Mouse (Mus musculus) cerebellum, adult 18-20 months (tissue): ENCODE results near the gene Acp4.
"Not testable (repeated sequence)": the region's sequence is repeated elsewhere in the genome, so short reads cannot be mapped to it uniquely, and the experiment has no call there.

Experiments used
- DNase-seq, 2 experiments: peaks; one replicate each; pipeline ENCODE4 v3.0.0; 2021

Acp4 gene

DNA sequence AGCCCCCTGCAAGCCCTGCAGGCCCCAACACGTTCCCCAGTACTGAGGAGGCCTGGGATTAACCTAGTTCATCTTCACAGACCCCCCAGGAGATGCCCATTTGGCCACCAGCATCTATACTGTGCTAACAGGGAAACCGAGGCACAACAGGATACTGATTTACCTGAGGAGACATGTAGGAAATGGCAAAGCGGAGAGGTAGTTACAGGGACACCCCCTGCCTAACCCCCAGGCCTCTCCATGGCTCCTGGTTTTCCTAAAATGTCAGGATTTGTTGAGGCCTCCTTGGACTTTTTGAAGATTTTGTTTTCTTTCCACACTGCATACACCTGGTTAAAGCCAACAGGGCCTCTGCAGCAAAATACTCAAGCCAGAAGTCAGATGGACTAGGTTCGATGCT, at the start of gene Acp4:
Gene Acp4 (minus strand): TSS at position 101 of the 400 bp plus-strand sequence.
- DNase-seq, result no peak

DNA sequence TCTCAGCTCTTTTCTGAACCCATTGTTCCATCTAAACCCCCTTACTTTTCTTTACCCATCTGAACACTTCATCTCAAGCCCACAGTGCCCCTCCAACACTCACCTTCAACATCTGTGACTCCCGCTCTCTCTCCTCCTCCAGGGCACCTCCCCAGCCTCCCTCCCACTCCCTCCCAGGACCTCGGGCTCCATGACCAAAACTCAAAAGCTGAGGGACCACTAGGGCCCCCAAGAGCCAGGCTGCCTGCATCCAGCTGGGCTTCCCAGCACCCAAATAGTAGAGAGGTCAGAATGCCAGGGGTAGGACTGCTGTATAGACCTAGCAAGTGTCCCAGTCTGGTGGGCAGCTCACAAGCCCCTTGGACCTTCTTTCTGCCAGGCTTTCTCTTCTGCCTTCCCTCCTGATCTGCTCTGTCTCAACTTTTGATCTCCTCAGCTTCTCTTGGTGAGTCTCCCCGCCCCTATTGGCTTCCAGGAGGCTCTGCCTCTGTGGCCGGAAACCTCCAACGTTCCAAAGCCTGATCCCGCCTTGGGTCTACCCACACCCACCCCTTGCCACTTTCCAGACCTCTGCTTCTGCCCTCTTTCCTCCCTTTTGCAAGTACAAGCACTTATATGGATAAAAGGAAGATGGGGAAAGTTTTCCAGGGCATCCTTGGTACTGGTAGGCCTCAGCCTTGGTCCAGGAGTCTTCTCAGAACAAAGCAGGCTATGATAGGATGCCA, 49.5 kb upstream of the Acp4 start, which contains the start of gene Clec11a:
Gene Clec11a (minus strand): TSS at position 387 of the 725 bp plus-strand sequence.
- no peak for DNase-seq

DNA sequence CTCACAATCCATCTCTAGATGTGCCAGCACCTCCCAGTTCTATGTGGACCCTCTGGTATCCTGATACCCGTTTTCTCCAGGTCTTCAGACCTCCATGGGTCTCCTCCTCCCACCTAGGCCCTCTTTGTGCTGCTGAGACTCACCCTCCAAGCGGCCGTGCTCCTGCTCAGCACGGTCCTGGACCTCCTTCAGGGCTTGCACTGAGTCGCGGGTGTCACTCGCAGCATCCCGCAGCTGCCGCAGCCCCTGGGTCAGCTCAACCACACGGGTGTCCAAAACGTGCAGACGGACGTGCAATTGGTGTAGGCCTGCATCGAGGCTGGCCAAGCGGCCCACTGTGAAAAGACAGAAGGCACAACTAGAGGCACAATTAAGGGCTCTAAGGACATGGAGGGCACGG, 48.5 kb upstream of the Acp4 start:
- DNase-seq, result no peak

DNA sequence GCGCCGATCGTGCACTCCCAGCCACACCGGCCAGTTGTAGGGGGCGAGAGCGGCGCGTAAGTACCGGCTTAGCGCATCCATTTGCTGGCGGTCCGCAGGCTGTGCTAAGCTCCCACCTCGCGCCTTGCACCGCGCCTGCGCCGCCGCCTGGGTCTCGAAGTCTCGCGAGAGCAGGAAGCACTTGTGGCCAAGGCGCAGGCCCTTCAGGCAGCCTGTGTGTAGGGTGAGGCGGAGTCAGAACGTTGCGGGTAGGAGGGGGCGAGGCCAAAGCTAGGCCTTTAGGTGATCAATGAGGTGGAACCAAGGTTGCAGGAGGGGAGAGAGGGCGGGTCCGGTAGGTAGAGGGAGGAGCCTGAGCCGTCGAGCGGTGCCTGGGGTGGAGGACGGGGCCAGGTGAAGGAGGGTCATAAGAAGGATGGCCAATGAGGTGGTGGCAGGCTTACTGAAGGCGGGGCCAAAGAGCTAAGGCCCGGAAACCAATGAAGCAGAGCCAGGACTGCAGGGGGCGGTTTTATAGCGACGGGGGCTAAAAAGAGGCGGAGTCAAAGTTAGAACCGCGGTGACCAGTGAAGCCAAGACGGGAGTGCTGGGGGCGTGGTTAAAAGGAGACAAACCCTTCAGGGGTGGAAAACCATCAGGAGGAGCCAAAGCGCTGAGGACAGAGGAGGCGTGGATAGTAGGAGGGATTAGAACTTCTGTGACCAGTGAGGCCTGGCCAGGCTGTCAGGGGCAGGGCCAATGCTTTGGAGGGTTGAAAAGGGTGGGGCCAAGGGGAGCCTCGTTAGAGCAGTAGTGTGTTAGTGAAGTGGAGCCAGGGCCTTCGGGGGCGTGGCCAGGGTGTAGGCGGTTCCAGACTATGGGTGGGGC, 47.8 kb upstream of the Acp4 start:
- DNase-seq, result peak; percentile 98 to 99

DNA sequence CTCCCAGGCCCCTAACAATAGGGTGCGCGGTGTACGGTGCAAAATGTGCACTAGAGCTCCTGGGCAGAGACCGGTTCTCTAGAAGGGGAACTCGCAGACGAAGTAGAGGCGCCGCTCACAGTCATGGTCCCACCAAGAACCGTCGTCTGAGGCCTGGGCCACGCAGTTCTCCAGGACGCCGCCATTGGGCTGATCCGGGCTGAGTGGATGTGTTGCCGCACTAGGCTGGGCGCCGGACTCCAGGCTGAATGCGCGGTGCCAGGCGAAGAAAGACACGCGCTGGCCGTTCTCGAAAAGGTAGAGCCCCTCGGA, 47.2 kb upstream of the Acp4 start:
- no peak for DNase-seq

DNA sequence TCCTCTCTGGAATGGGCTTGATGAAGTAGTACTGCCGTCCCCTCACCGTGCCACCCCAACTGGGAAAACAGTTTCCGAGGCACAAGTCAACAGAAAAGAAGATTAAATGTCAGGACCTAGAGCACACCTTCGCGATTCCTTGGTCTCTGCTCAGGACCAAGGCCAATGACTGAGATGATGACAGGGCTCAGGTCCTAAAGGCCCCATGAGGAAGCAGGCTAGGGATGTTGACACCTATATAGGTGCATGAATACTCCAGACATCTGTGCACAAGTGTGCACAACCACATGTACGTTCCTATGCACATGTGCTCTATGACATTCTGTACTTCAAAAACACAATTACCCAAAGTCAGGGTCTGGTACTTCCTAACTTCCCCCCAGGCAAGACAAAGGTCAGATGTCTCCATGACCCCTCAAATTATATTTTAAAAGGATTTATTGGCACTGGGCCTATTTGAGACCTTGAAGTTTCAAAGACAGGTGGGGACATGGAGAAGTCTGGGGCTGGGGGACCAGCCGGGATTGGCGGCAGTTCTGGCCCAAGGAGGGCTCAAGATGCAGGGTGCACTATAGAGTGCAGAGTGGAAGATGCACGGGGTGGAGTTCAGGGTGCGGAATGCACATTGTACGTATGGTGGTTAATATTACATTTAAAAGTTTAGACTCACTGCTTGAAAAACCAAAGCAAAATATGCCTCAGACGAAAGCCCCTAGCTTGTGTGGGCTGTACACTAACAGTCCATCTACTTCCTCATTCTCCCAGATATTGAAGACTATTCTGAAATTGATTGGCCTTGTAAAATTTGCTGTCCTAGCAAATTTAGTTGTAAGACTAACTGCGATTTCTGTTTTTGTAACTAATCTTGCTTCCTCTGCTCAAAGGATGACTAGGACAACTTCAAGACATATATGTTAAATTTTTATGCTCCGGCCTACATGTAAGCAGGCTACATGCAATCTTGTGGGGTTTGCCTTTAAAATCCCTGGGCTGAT, 46.5 kb upstream of the Acp4 start:
- peak in 1 of 2 experiments; percentile 21 for DNase-seq

DNA sequence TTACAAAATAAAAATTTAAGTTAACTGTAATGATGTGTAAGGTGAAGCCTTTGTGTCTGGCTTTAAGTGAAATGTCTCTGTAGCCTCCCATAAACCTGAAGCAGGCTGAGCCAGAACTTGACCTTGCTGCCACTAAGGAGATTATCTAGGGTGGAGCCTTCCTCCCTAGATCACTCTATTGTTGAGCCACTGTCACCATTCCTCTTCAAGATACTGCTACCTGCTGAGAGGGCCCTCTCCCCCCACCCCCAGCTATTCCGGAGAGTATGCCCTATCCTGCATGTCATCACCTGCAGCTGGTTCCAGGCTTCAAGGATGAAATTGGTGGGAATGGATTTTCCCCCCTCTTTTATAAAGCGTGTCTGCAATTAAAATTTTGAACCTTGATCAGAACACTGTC, 40.3 kb upstream of the Acp4 start:
- DNase-seq, result not testable (repeated sequence)

DNA sequence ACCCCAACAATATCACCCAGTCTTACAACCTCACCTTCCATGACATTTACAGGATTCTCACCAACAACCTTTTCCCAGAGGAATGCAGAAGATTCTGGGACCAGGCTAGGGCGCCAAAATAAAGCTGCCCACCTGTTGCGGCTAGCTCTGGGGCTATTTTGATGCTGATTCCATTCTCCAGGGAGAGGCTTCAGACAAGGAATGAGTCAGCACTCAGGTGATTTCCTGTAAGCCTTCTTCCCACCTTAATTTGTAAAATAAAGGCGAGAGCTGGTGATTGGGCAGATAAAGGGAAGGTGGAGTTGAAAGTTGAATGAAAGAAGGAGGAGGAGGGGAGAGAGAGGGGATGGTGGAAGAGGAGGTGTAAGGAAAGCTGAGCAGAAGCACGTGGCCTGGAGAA, 34.2 kb upstream of the Acp4 start:
- DNase-seq, result no peak

DNA sequence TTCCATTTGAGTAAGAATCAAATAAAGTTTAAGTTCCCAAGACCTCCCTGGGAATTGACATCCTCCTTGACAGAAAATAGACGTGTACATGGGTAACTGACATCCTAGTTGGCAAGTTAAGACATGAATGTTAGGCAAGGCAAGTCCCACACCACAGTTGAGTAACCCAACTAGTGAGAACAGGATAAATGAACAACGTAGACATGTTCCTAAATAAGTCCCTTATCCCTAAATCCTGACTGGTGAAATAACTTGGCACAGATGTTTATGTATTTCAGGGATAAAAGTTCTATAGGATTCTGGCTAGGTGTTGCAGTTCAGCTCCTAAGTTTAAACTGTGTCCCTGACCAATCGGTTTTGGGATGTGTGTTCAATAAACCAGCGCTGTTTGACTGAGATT, 33.8 kb upstream of the Acp4 start:
- no peak for DNase-seq

DNA sequence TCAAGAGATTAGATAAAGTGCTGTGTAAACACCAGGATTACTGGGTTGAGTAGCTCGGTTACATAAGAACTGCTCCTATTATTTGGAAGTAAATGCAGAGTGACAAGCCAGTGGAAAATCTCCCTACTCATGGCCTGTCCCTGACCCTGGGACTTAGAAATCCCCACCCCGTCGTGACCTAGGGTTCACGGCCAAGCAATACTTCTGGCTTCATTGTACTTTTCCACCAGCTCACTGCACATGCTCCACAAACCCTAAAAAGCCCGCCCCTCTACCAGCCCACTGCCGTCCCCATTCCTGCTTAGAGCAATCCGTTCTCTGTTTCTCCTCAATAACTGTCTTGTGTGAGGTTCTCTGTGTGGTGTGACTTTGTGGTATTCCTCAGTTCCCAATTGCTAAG, 30.6 kb upstream of the Acp4 start:
- DNase-seq, result no peak

DNA sequence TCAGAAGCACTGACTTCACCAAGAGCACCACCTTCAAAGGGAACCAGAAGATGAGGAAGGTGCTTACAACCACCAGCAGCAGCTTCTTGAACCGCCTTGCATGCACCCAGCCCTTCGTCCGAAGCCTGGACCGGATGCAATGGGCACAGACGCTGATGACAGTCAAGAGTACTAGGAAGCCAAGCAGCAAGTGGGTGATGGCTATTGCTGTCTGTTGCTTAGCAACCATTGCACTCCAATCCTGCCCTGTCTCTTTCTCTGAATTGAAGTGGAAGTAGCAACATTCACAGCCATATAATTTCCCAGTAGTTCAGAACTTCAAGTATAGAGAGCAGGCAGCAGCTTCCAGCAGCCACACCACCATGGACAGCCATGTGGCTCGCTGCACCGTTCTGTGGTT, 24.4 kb upstream of the Acp4 start:
- no peak for DNase-seq

DNA sequence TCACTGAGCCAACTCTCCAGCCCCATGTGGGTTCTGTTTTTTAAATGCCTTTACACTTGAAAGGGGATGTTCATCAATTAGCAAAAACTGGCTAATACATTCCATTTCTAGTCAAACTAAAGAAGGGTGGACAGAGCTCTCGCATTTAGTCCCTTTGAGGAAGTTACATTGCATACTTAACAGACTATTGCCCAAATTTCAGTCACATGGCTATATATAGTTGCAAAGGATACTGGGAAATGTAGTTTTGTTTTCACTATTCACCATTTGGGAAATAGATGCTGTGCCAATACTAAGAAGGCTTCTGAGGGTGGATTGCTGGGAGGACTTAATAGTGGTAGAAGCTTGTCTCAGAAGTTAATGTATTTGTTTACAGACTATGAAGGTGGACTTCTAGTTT, 23.8 kb upstream of the Acp4 start:
- DNase-seq, result no peak

DNA sequence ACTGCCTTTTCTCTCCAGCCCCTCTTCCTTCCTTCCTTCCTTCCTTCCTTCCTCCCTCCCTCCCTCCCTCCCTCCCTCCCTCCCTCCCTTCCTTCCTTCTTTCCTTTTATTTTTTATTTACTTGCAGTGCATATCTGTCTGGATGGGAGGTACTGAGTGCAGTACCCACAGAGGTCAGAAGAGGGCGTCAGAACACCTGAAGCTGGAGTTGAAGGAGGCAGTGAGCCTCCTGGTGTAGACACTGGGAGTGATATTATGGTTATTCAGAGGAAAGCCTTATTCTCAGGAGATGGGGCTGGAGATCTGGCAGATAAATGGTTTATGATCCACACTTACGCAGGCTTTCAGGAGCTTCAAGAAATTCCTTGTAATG, 20.1 kb upstream of the Acp4 start:
- peak; percentile 77 to 78 for DNase-seq

DNA sequence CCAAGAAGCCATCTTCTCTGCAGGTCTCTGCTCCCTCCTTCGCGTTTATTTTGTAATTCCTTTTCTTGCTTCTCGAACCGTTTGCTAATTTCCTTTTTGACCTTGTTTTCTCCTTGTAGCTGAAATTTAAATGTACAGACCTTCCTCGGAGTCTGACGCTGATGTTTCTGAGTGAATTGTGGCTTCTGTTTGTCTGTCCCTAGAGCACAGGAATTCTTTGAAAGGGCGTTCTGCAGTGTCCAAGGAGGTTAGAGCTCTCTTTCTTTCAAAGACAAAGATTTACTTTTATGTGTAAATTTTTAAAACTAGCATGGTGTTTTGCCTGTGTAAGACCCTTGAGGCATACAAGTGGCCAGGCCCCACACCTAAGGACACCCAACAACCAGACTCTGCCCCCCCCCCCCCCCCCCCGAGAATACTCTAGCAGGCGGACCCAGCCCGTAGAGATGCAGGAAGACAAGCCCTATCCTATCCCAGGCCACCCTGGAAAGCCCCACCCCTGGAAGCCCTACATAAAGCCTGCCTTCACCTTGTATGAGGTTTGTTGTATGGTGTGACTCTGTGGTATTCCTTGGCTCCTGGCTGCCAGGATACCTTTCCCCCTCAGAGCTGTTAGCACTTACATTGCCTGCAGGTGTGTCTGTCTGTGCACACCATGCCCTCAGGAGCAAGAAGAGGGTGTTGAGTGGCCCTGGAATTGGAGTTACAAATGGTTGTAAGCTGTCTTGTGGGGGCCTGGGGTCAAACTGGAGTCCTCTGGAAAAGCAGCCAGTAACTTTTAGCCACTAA, 19.5 kb upstream of the Acp4 start:
- DNase-seq, result no peak

DNA sequence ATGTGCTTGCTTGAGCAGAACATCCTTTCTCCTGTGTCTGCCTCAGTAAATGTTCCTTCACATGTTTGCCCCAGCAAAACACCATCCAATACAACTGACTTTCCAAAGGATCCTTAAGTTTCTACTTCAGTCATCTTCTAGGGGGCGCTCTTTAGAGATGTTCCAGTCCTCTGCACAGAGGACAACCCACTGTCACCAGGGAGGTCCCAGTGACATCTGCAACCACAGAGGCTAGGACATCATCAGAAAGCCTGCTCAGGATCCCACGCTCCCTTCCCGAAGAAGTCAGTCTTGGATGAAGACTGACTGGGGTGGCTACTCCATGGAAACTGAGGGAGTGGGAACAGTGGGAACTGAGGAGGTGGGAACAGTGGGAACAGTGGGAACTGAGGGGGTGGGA, 18.4 kb upstream of the Acp4 start:
- DNase-seq, result no peak

DNA sequence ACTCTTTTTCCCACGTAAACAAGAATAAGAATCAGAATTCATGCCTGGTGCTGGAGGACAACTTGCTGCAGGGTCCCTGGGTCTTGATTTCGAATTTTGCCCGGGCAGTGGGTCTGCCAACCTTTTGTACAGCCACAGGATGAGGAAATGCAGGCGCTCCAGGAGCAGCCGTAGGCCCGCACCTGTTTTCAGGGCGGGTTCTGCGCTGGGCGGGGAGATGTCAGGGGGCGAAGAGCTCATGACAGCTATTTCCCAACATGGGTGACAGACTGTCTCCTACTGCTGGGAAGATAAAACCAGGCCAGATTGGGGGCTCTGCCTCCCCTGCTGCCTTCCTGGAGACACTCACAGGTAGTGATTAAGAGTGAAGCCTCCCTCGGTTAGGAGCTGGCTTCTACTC, 16.9 kb upstream of the Acp4 start:
- DNase-seq, result no peak

DNA sequence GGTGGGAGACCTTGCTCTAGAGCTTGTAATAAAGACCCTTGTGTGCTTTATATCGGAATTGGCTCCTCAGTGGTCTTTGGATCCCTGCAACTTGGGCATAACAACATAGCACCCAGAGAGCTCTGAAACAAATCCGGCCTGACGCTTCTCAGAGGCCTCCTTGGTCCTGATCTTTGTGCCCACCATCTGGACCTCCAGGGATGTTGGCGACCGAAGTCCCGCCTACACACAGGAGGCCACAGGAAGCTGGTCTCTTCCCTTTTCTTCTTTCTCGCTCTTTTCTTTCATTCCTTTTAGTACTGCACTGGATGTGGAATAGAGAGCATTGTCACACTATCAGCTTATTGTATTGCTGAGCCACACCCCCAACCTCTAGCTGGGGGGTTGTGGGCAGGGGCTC, 16.3 kb upstream of the Acp4 start:
- DNase-seq, result no peak

DNA sequence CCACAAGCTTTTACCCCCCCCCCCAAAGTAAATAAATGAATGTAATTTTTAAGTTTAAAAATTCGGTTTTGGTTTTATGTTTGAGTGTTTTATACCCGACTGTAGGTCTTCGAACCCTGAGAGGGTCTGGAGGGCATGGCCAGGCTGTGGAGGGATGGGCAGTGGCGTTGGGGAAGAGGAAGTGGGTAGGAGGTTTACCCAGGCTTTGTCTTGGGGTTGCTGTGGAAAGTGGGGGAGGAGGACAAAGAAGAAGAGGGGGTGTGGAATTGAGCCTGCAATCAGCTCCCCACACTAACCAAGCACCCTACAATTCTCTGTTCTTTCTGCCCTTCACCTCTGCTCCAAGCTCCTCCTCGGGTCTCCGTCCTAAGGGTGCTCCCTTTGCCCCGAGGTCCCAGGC, 15.4 kb upstream of the Acp4 start:
- DNase-seq, result no peak

DNA sequence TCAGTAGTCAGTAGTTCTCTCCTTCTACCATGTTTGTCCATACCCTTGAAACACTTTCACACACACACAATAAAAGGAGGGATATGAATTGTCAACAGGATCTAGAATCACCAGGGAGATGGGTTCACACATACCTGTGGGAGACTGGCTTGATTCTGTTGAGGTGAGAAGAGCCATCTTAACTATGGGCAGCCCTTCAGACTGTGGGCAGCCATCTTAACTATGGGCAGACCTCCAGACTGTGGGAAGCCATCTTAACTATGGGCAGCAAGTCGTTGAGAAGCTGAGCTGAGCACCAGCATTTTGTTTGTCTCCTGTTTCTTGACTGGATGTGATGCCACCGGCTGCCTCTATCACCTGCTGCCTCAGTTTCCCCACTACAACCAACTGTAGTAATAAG, 14.1 kb upstream of the Acp4 start:
- no peak for DNase-seq

DNA sequence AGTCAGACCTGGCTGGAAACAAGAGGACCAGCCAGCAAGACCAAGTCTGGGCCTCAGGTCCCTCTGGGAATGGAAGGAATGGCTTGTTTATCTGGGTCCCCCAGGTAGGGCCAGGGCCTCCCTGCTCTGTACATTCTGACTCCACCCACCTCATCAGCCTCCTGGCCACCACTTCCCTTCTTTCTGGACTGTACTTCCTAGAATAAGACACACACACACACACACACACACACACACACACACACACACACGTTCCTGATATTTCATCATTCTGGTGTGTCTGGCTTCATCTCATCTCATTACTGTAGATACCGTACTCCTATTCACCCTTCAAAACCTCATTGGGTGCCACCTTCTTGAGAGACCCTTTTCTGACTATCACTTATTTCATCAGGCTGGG, 12.2 kb upstream of the Acp4 start:
- no peak for DNase-seq

DNA sequence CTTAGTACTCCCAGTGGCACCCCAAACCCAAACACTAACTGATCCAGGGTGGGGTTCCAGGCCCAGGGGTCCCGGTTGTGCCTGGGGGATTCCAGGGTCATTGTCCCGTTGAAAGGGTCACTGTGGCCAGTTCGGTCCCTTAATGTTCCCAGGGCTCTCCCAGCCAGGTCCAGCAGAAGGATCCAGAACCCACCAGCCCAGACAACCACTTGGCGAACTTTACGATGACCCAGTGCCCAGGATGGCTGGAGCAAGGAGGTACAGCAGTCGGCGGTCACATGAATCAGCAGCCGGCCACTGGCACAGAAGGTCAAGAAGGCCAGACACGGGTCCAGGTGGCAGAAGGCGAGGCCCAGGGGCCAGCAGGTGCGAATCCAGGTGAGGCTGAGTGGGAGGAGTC, 10.9 kb upstream of the Acp4 start:
- DNase-seq, result no peak
